Mouse (Mus musculus): ENCODE measurements at regions not wholly inside any gene's neighbourhood (a gene's known extent, or its start where the extent isn't known, plus 50 kb on each side); places are given as distances from the start of the nearest gene placed in this dataset.

- TF ChIP-seq POLR2A (IDR thresholded peaks at IDR 0.05; ENCODE audit: extremely low read depth, insufficient read depth, low read length) (no peak), CTCF (IDR thresholded peaks at IDR 0.05; ENCODE audit: low read depth, low read length) (no peak)
Observed at GRCm38 (mm10) chr3:149275478-149276132, 285.2 kb upstream of the Adgrl2 start.
